Mouse (Mus musculus): ENCODE data around the gene Trpv2. TPM values are rescaled to one million over a fixed set of nuclear protein-coding genes. Genes with fewer than 3 reads are reported as not detected.

Gene Trpv2
- polyA plus RNA-seq, 1 experiment, result 1.9 TPM

DNA sequence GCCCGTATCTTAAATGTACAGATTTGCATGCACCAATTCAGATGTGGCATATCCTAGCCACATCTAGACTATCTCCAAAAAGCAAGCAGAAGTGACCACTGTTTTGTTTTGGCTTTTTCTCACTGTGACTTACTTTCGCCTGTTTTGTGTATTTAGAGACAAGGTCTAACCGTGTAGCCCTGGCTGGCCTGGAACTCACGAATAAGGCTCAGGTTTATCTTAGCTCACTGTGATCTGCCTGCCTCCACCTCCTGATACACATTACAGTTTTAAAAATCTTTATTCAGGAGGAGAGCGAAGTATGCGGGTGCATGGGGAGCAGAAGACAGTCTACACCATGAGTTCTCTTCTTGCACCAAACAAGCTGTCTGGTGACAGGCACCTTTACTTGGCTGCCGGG, 34.1 kb upstream of the Trpv2 start:
- peaks cover 11% of the 10 kb centered on the region for H3K36me3 ChIP-seq (ENCODE audit: control insufficient read depth, insufficient read depth, low read length, poor library complexity, severe bottlenecking)
- peaks cover 1% of the 10 kb centered on the region for H3K4me1 ChIP-seq (ENCODE audit: control insufficient read depth, insufficient read depth, low read length)
- no peaks in the 10 kb centered on the region for H3K27me3 ChIP-seq (ENCODE audit: control insufficient read depth, insufficient read depth, low read length, poor library complexity, severe bottlenecking)
- TF ChIP-seq POLR2A (IDR thresholded peaks at IDR 0.05; ENCODE audit: insufficient read depth, low read length) (no peak), CTCF (IDR thresholded peaks at IDR 0.05; ENCODE audit: low read depth, low read length) (no peak), EP300 (IDR thresholded peaks at IDR 0.05; ENCODE audit: insufficient read depth, low read depth, low read length) (no peak)
- no peak overlapping the region for H3K4me3 ChIP-seq (ENCODE audit: low read depth, low read length)
- no peak overlapping the region for H3K27ac ChIP-seq (ENCODE audit: insufficient read depth, low read length)
- no peaks in the 10 kb centered on the region for H3K9me3 ChIP-seq (replicated peaks; ENCODE audit: control insufficient read depth, insufficient read depth, low read length, poor library complexity, severe bottlenecking)
- H3K9ac ChIP-seq (ENCODE audit: low read depth, poor library complexity, severe bottlenecking), result no peak overlapping the region

DNA sequence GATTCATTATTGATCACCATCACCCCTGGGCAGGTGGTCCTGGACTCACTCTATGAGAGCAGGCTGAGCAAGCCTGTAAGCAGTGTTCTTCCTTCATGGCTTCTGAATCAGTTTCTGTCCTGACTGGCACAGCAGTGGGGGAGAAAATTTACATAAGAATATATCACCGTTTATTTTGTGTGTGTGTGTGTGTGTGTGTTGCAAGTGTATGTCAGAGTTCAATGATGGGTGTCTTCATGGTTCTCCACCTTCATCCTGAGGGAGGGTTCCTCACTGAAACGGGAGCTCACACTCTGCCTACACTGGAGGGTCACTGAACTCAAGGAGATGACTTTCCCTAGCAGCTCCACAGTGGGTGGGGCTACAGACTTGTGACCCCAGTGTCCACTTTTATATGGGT, 33.3 kb upstream of the Trpv2 start:
- Histone ChIP-seq H3K9ac (ENCODE audit: low read depth, poor library complexity, severe bottlenecking) (no peak overlapping the region), H3K4me3 (ENCODE audit: low read depth, low read length) (no peak overlapping the region), H3K27ac (ENCODE audit: insufficient read depth, low read length) (no peak overlapping the region), H3K9me3 (replicated peaks; ENCODE audit: control insufficient read depth, insufficient read depth, low read length, poor library complexity, severe bottlenecking) (no peaks in the 10 kb centered on the region), H3K4me1 (ENCODE audit: control insufficient read depth, insufficient read depth, low read length) (peaks cover 1% of the 10 kb centered on the region), H3K36me3 (ENCODE audit: control insufficient read depth, insufficient read depth, low read length, poor library complexity, severe bottlenecking) (peaks cover 3% of the 10 kb centered on the region; the same call in 1 of the 2 replicates), H3K27me3 (ENCODE audit: control insufficient read depth, insufficient read depth, low read length, poor library complexity, severe bottlenecking) (no peaks in the 10 kb centered on the region)
- TF ChIP-seq POLR2A (IDR thresholded peaks at IDR 0.05; ENCODE audit: insufficient read depth, low read length) (no peak), EP300 (IDR thresholded peaks at IDR 0.05; ENCODE audit: insufficient read depth, low read depth, low read length) (no peak), CTCF (IDR thresholded peaks at IDR 0.05; ENCODE audit: low read depth, low read length) (no peak)

DNA sequence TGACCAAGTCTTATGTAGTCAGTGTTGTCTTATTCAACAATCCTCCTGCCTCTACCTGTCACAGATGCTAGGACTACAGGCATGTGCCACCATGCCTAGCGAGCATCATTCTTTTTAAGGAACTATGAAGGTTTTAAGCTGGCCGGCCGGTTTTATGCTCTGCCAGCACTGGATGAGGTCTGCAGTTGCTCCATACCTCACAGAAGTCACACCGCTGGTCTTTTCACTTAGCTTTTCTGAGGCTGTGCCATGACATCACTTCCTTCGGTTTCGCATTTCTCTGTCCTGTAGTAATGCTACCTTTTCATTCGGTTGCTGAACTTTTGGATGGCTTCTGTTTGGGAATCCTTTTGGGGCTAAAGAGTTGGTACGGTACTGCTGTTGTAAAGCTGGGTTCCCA, 32.7 kb upstream of the Trpv2 start:
- H3K4me3 ChIP-seq (ENCODE audit: low read depth, low read length), result no peak overlapping the region
- no peaks in the 10 kb centered on the region for H3K27me3 ChIP-seq (ENCODE audit: control insufficient read depth, insufficient read depth, low read length, poor library complexity, severe bottlenecking)
- TF ChIP-seq EP300 (IDR thresholded peaks at IDR 0.05; ENCODE audit: insufficient read depth, low read depth, low read length), result no peak
- TF ChIP-seq CTCF (IDR thresholded peaks at IDR 0.05; ENCODE audit: low read depth, low read length), result no peak
- no peak for TF ChIP-seq POLR2A (IDR thresholded peaks at IDR 0.05; ENCODE audit: insufficient read depth, low read length)
- peaks cover 1% of the 10 kb centered on the region for H3K4me1 ChIP-seq (ENCODE audit: control insufficient read depth, insufficient read depth, low read length)
- no peaks in the 10 kb centered on the region for H3K36me3 ChIP-seq (ENCODE audit: control insufficient read depth, insufficient read depth, low read length, poor library complexity, severe bottlenecking)
- H3K27ac ChIP-seq (ENCODE audit: insufficient read depth, low read length), result no peak overlapping the region
- no peaks in the 10 kb centered on the region for H3K9me3 ChIP-seq (replicated peaks; ENCODE audit: control insufficient read depth, insufficient read depth, low read length, poor library complexity, severe bottlenecking)
- H3K9ac ChIP-seq (ENCODE audit: low read depth, poor library complexity, severe bottlenecking), result no peak overlapping the region

DNA sequence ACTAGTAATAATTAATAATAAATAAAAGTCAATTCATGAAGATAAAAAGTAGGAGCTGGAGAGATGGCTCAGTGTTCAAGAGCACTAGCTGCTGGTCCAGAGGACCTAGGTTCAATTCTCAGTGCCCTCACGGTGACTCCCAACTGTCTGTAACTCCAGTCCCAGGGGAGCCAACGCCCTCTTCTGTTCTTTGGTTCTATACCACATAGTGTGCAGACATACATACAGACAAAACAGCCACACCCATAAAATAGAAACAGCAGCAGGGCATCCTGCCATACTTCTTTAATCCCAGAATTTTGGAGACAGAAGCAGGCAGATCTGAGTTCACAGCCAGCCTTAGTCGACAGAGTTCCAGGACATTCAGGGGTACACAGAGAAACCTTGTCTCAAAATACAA, 30.3 kb upstream of the Trpv2 start:
- no peaks in the 10 kb centered on the region for H3K27me3 ChIP-seq (ENCODE audit: control insufficient read depth, insufficient read depth, low read length, poor library complexity, severe bottlenecking)
- TF ChIP-seq POLR2A (IDR thresholded peaks at IDR 0.05; ENCODE audit: insufficient read depth, low read length) (no peak), CTCF (IDR thresholded peaks at IDR 0.05; ENCODE audit: low read depth, low read length) (no peak), EP300 (IDR thresholded peaks at IDR 0.05; ENCODE audit: insufficient read depth, low read depth, low read length) (no peak)
- peaks cover 1% of the 10 kb centered on the region for H3K4me1 ChIP-seq (ENCODE audit: control insufficient read depth, insufficient read depth, low read length)
- no peak overlapping the region for H3K9ac ChIP-seq (ENCODE audit: low read depth, poor library complexity, severe bottlenecking)
- no peak overlapping the region for H3K27ac ChIP-seq (ENCODE audit: insufficient read depth, low read length)
- H3K9me3 ChIP-seq (replicated peaks; ENCODE audit: control insufficient read depth, insufficient read depth, low read length, poor library complexity, severe bottlenecking), result no peaks in the 10 kb centered on the region
- no peaks in the 10 kb centered on the region for H3K36me3 ChIP-seq (ENCODE audit: control insufficient read depth, insufficient read depth, low read length, poor library complexity, severe bottlenecking)
- H3K4me3 ChIP-seq (ENCODE audit: low read depth, low read length), result no peak overlapping the region

DNA sequence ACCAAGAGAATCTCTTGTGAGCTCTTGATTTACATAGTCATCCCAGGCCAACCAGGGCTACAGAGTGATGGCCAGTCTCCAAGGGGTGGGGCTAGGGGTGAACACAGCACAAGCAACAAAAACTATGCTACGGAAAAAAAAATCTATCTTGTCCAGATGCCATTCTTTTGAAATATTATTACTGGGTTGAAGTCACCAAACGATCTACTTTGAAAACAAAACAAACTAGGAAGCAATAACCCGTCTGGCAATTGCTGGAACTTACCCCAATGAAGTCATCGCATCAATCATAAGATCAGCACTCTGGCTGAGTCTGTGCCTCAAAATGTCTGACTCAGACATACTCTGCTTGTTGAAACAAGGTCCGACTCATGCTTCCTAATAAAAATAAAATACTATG, 24.5 kb upstream of the Trpv2 start:
- no peak for TF ChIP-seq POLR2A (IDR thresholded peaks at IDR 0.05; ENCODE audit: insufficient read depth, low read length)
- TF ChIP-seq EP300 (IDR thresholded peaks at IDR 0.05; ENCODE audit: insufficient read depth, low read depth, low read length), result no peak
- TF ChIP-seq CTCF (IDR thresholded peaks at IDR 0.05; ENCODE audit: low read depth, low read length), result no peak
- H3K27ac ChIP-seq (ENCODE audit: insufficient read depth, low read length), result peak overlapping the region; percentile 94
- H3K4me3 ChIP-seq (ENCODE audit: low read depth, low read length), result no peak overlapping the region

DNA sequence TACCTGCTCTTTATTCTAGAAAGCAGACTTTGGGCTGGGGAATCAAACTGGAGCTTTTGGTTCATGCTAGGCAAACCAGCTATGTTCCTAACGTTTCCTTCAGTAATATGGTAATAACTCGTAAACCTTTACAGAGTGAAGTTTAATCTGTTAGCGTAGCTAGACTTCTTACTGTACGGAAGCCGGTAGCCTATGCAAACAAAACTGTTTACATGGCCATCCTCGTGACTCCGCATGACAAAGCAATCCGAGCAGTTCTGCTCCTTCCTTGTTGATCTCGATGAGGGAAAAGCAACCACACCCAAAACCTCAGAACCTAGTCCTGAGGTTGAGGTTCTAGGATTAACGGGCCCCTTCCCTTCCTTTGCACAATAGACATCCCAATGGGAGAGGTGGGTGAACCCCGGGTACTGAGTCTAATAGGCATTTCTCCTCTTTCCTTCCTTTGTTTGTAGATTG, 24.0 kb upstream of the Trpv2 start:
- H3K36me3 ChIP-seq (ENCODE audit: control insufficient read depth, insufficient read depth, low read length, poor library complexity, severe bottlenecking), result peaks cover 18% of the 10 kb centered on the region
- H3K9ac ChIP-seq (ENCODE audit: low read depth, poor library complexity, severe bottlenecking), result peak overlapping the region; percentile 97
- no peak for TF ChIP-seq CTCF (IDR thresholded peaks at IDR 0.05; ENCODE audit: low read depth, low read length)
- TF ChIP-seq POLR2A (IDR thresholded peaks at IDR 0.05; ENCODE audit: insufficient read depth, low read length), result no peak
- no peak for TF ChIP-seq EP300 (IDR thresholded peaks at IDR 0.05; ENCODE audit: insufficient read depth, low read depth, low read length)
- peak overlapping the region; percentile 94 for H3K27ac ChIP-seq (ENCODE audit: insufficient read depth, low read length)
- H3K9me3 ChIP-seq (replicated peaks; ENCODE audit: control insufficient read depth, insufficient read depth, low read length, poor library complexity, severe bottlenecking), result no peaks in the 10 kb centered on the region
- H3K27me3 ChIP-seq (ENCODE audit: control insufficient read depth, insufficient read depth, low read length, poor library complexity, severe bottlenecking), result no peaks in the 10 kb centered on the region
- no peaks in the 10 kb centered on the region for H3K4me1 ChIP-seq (ENCODE audit: control insufficient read depth, insufficient read depth, low read length)
- peak overlapping the region; percentile 97 for H3K4me3 ChIP-seq (ENCODE audit: low read depth, low read length)

More for the DNA sequence above, 24.5 kb upstream of the Trpv2 start:
- H3K9ac ChIP-seq (ENCODE audit: low read depth, poor library complexity, severe bottlenecking), result peak overlapping the region; percentile 97
- no peaks in the 10 kb centered on the region for H3K4me1 ChIP-seq (ENCODE audit: control insufficient read depth, insufficient read depth, low read length)
- no peaks in the 10 kb centered on the region for H3K27me3 ChIP-seq (ENCODE audit: control insufficient read depth, insufficient read depth, low read length, poor library complexity, severe bottlenecking)
- H3K9me3 ChIP-seq (replicated peaks; ENCODE audit: control insufficient read depth, insufficient read depth, low read length, poor library complexity, severe bottlenecking), result no peaks in the 10 kb centered on the region
- H3K36me3 ChIP-seq (ENCODE audit: control insufficient read depth, insufficient read depth, low read length, poor library complexity, severe bottlenecking), result peaks cover 18% of the 10 kb centered on the region
